Mouse (Mus musculus): ENCODE results near the gene Ndufs6. TPM values are rescaled to one million over a fixed set of nuclear protein-coding genes. Genes with fewer than 3 reads are reported as not detected.
A peak's percentile ranks its signal among the peaks of the same experiment; 100 is the strongest.

The Ndufs6 gene
- polyA plus RNA-seq, 1 experiment = 254 TPM

- no peak overlapping the region for H3K4me3 ChIP-seq
- peaks cover 4% of the 10 kb centered on the region for H3K27me3 ChIP-seq (ENCODE audit: control insufficient read depth, insufficient read depth, insufficient read length)
- H3K4me2 ChIP-seq (ENCODE audit: low read depth) = no peak overlapping the region
- H3K36me3 ChIP-seq (ENCODE audit: control insufficient read depth, insufficient read depth) = no peaks in the 10 kb centered on the region
- no peak for TF ChIP-seq USF1 (IDR thresholded peaks at IDR 0.05; ENCODE audit: low read depth)
- no peak for TF ChIP-seq TCF3 (IDR thresholded peaks at IDR 0.05; ENCODE audit: insufficient read length, low read depth)
- TF ChIP-seq TCF12 (IDR thresholded peaks at IDR 0.05; ENCODE audit: insufficient read depth, poor library complexity, severe bottlenecking) = no peak
- no peak for TF ChIP-seq E2F4 (IDR thresholded peaks at IDR 0.05; ENCODE audit: insufficient read depth)
- no peak for TF ChIP-seq POLR2AphosphoS2 (IDR thresholded peaks at IDR 0.05; ENCODE audit: insufficient read length, low read depth)
- TF ChIP-seq MAX (IDR thresholded peaks at IDR 0.05; ENCODE audit: low read depth) = no peak
- TF ChIP-seq POLR2A (IDR thresholded peaks at IDR 0.05; ENCODE audit: insufficient read length, low read depth) = no peak
- no peaks in the 10 kb centered on the region for H3K79me2 ChIP-seq (ENCODE audit: control insufficient read depth, insufficient read depth)
- H3ac ChIP-seq (ENCODE audit: control insufficient read depth, insufficient read length) = no peak overlapping the region
These were observed 8.4 kb upstream of the Ndufs6 start for GRCm38 (mm10) chr13:73336753-73337152.

- peak overlapping the region; percentile 52 for H3K4me3 ChIP-seq
- peak overlapping the region; percentile 86 for H3K4me2 ChIP-seq (ENCODE audit: low read depth)
- H3K79me2 ChIP-seq (ENCODE audit: control insufficient read depth, insufficient read depth) = peaks cover 14% of the 10 kb centered on the region
- TF ChIP-seq MYOG (IDR thresholded peaks at IDR 0.05; ENCODE audit: control insufficient read depth in 1 of 3, insufficient read depth in 1 of 3, insufficient read length in 2 of 3, low read depth in 2 of 3) (no peak), MYOD1 (IDR thresholded peaks at IDR 0.05; ENCODE audit: control insufficient read depth in 1 of 3, insufficient read length in 2 of 3, low read depth in 2 of 3) (no peak), USF1 (IDR thresholded peaks at IDR 0.05; ENCODE audit: low read depth) (no peak), REST (IDR thresholded peaks at IDR 0.05; ENCODE audit: insufficient read depth, insufficient read length) (no peak)
- peaks cover 1% of the 10 kb centered on the region for H3K36me3 ChIP-seq (ENCODE audit: control insufficient read depth, insufficient read depth)
- no peaks in the 10 kb centered on the region for H3K27me3 ChIP-seq (ENCODE audit: control insufficient read depth, insufficient read depth, insufficient read length)
- H3ac ChIP-seq (ENCODE audit: control insufficient read depth, insufficient read length) = peak overlapping the region; percentile 44
These were observed 3.4 kb upstream of the Ndufs6 start for GRCm38 (mm10) chr13:73331736-73332135.

DNA sequence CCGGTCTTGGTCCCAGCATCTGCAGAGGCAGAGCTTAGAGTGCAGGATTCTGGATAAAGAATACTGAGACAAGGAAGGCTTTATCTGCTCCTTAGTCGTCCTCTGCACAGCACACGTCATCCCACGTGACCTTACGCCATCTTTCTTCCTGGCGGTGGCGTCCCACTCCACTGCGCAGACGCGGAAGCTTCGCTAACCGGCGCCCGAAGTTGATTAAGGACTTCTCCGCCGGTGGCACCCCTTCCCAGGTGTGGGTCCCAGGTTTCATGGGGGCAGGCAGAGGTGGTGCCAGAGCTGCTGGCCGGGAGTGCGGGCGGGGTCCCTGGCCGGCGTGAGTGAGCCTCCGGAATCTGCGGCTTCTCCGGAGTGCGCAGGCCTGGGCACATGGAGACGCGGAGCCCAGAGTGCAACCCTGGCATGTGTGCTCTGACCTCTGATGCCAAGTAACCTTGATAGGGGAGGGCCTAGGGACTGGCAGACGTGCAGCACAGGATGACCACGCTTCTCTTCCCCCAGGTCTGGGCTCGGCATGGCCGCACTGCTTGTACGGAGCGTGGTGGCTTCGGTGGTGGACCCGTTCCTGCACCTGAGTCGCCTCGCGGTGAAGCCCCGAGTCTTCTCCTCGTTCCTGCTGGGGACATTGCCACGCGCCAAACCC, 2.6 kb upstream of the Ndufs6 start:
- peak; percentile 50 for TF ChIP-seq POLR2A (IDR thresholded peaks at IDR 0.05; ENCODE audit: insufficient read length, low read depth)
- no peak for TF ChIP-seq REST (IDR thresholded peaks at IDR 0.05; ENCODE audit: insufficient read depth, insufficient read length)
- peak; percentile 50 for TF ChIP-seq POLR2AphosphoS2 (IDR thresholded peaks at IDR 0.05; ENCODE audit: insufficient read length, low read depth)
- no peak for TF ChIP-seq TCF3 (IDR thresholded peaks at IDR 0.05; ENCODE audit: insufficient read length, low read depth)
- TF ChIP-seq USF1 (IDR thresholded peaks at IDR 0.05; ENCODE audit: low read depth) = peak; percentile 96
- H3K4me2 ChIP-seq (ENCODE audit: low read depth) = peak overlapping the region; percentile 86
- peak overlapping the region; percentile 52 for H3K4me3 ChIP-seq
- peak overlapping the region; percentile 44 for H3ac ChIP-seq (ENCODE audit: control insufficient read depth, insufficient read length)
- H3K27me3 ChIP-seq (ENCODE audit: control insufficient read depth, insufficient read depth, insufficient read length) = no peaks in the 10 kb centered on the region
- H3K36me3 ChIP-seq (ENCODE audit: control insufficient read depth, insufficient read depth) = peaks cover 4% of the 10 kb centered on the region
- H3K79me2 ChIP-seq (ENCODE audit: control insufficient read depth, insufficient read depth) = peaks cover 14% of the 10 kb centered on the region

DNA sequence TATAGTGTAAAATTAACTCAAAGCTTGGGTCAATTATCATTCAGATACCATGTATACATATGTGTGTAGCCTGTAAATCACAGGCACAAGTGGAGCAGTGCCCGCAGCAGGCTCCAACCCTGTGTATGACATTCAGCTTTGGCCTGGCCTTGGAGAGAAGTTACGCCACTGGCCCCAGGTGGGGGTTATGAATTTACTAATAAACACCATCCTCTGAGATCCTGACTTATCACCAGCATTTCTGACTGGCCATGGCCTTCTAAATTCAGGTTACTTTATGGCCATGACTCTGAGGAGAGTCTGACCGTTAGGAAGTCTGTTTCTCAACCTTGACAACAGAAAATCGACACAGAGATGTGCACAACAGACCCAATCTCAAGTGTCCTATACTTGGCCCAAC, 4.9 kb downstream of the Ndufs6 start:
- TF ChIP-seq E2F4 (IDR thresholded peaks at IDR 0.05; ENCODE audit: insufficient read depth) (no peak), REST (IDR thresholded peaks at IDR 0.05; ENCODE audit: insufficient read depth, insufficient read length) (no peak), POLR2A (IDR thresholded peaks at IDR 0.05; ENCODE audit: insufficient read length, low read depth) (no peak), USF1 (IDR thresholded peaks at IDR 0.05; ENCODE audit: low read depth) (no peak), TCF12 (IDR thresholded peaks at IDR 0.05; ENCODE audit: insufficient read depth, poor library complexity, severe bottlenecking) (no peak), MYOG (IDR thresholded peaks at IDR 0.05; ENCODE audit: control insufficient read depth in 1 of 3, insufficient read depth in 1 of 3, insufficient read length in 2 of 3, low read depth in 2 of 3) (no peak), MAX (IDR thresholded peaks at IDR 0.05; ENCODE audit: low read depth) (no peak), SRF (IDR thresholded peaks at IDR 0.05; ENCODE audit: control insufficient read depth, insufficient read length, low read depth) (no peak), MYOD1 (IDR thresholded peaks at IDR 0.05; ENCODE audit: control insufficient read depth in 1 of 3, insufficient read length in 2 of 3, low read depth in 2 of 3) (no peak), POLR2AphosphoS2 (IDR thresholded peaks at IDR 0.05; ENCODE audit: insufficient read length, low read depth) (no peak), CEBPB (IDR thresholded peaks at IDR 0.05; ENCODE audit: insufficient read depth, poor library complexity, severe bottlenecking) (no peak), TCF3 (IDR thresholded peaks at IDR 0.05; ENCODE audit: insufficient read length, low read depth) (no peak)
- Histone ChIP-seq H3K27me3 (ENCODE audit: control insufficient read depth, insufficient read depth, insufficient read length) (no peaks in the 10 kb centered on the region), H3ac (ENCODE audit: control insufficient read depth, insufficient read length) (no peak overlapping the region), H3K36me3 (ENCODE audit: control insufficient read depth, insufficient read depth) (peaks cover 35% of the 10 kb centered on the region), H3K79me2 (ENCODE audit: control insufficient read depth, insufficient read depth) (peaks cover 14% of the 10 kb centered on the region), H3K4me2 (ENCODE audit: low read depth) (no peak overlapping the region), H3K4me3 (no peak overlapping the region)

GRCm38 (mm10) chr13:73322626-73323025, 5.7 kb downstream of the Ndufs6 start:
- TF ChIP-seq MYOD1 (IDR thresholded peaks at IDR 0.05; ENCODE audit: control insufficient read depth in 1 of 3, insufficient read length in 2 of 3, low read depth in 2 of 3) = peak in 1 of 3 experiments; percentile 13
- TF ChIP-seq SRF (IDR thresholded peaks at IDR 0.05; ENCODE audit: control insufficient read depth, insufficient read length, low read depth) = no peak
- Histone ChIP-seq H3ac (ENCODE audit: control insufficient read depth, insufficient read length) (no peak overlapping the region), H3K79me2 (ENCODE audit: control insufficient read depth, insufficient read depth) (peaks cover 9% of the 10 kb centered on the region), H3K27me3 (ENCODE audit: control insufficient read depth, insufficient read depth, insufficient read length) (no peaks in the 10 kb centered on the region), H3K4me2 (ENCODE audit: low read depth) (no peak overlapping the region), H3K4me3 (no peak overlapping the region), H3K36me3 (ENCODE audit: control insufficient read depth, insufficient read depth) (peaks cover 39% of the 10 kb centered on the region)
